Mouse (Mus musculus) kidney, postnatal 14 days (tissue): Measurements from ENCODE around the gene Gm21972.

Source experiments
- DNase-seq: peaks from one replicate; pipeline ENCODE4 v3.0.0; 2022; ENCODE audit warnings: mixed read lengths

The Gm21972 gene

DNA sequence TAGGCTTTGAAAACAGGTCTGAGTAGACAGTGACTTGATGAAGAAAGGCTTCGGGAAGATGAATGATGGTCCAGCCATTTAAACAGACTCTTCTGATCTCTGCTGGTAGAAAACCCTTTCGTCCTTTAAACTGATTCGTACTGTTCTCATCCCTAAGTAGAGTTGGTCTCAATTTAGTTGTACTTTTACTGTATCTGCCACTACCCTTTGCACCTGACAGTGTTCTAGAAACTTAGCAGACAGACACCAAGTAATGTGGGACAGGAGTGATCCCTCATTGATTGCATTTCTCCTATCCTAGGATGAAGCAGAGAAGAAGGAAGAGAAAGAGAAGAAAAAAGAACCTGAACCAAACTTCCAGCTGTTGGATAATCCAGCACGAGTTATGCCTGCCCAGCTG lies at the start of gene Gm21972:
Gene Gm21972, plus strand, starts transcription at position 301 of the 400 bp plus-strand sequence.
- no peak for DNase-seq

DNA sequence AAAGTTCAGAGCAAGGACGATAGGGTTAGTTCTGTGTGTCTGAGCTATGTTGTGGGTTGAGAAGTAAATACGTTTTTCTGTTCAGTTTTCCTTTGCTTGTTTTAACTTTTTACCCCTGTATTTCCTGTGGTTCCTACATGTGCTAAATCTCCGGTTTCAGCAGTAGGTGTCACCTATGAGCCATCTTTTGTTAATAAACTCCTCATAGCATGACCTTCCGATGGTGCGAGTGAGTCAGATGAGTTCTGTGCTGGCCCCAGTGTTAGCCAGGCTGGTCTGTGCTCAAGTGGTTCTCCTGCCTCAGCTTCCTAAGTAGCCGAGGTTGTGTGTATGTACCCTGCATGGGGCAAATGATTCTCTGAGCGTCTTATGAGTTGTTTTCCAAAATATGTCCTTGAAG lies 39.0 kb upstream of the Gm21972 start:
- no peak for DNase-seq

DNA sequence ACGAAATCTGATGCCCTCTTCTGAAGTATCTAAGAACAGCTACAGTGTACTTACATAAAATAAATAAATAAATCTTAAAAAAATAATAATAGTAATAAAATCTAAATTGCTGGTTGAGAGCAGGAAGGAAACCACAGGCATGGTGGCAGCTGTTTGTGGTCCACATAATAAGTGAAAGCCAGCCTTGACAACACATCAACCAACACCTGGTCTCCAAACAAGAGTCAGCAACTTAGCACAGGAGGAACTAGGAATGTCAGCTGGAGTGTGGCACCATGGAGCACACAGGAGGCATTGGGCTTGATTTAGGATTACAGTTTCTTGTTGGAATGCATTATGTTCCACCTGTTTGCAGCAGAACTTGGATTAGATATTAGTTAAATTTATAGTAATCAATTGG lies 28.4 kb upstream of the Gm21972 start:
- no peak for DNase-seq

GRCm38 (mm10) chr1:86111779-86112178 lies 21.7 kb upstream of the Gm21972 start, which contains the start of gene Htr2b:
Htr2b (minus strand) TSS chr1:86111970.
- DNase-seq = peak; percentile 75

DNA sequence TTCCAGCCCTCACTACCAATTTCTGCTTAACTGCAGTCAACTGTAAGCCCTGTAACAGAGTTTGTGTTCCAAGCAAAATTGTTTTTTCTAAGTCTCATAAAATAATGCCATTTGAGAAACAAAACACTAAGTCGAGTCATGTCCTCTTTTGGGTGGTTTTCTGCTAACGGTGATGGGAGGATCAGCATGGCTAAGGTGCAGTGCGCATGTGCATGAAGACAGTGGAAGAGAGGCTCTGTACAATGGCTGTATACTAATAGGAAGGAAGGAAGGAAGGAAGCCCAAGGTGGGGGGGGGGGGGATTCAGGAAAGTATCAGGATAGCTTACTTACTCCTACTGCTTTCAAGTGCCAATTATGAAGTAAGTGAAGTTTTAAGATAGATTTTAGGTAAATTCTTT lies 19.3 kb upstream of the Gm21972 start:
- DNase-seq = peak; percentile 22

DNA sequence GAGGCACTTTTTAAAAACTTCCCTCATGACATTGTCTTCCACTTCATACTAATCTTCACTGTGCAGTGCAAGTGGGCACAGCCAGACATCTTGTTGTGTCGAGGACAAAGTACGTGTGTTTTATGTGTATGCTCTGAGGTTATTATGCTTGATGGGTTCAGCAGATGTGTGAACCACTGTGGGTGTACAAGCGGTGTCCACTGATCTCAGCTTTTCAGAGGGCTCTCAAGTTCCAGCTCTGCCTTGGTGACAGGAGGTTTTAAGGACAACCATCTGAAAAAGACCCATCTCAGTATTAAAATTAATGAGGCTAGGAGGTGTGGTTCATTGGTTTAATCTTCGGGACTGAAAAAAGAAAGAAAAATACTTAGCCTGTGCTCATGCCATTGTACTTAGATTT lies 13.9 kb upstream of the Gm21972 start:
- DNase-seq = no peak

DNA sequence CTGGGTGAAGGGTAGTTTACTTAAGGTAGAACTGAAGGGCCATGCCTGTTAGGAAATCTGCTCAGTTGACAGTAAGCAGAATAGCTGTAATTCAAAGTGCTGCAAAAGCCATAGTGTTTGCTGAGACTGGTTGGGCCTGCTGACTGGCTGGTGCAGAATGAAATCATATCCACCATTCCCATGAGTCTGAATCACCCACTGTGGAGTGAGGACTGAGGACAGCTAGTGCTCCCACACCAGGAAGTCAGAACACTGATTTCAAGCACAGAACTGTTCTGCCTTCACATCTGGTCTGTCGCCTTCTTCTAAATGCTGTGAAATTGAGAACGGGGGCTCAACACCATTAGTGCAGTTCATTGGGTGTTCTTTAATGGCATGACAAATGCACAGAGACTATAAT lies 7.4 kb upstream of the Gm21972 start:
- no peak for DNase-seq

DNA sequence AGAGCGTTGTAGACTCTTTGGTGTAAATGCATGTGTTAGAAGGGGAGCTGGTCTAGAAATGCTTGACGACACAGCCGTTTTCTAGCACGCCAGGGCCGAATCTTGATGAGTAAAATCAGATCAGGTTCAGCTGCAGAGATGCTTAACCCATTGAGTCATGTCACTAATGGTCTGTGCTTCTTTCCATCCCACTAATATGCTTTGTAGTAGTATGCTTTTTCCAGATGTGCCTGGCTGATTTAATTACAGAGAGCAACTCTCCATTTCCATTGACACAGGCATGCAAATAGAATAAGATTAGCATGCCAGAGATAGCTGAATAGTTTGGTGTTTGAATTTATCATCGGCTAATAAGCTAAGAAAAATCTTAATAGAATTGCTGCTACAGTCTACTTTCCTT lies 1.9 kb downstream of the Gm21972 start:
- DNase-seq = no peak

DNA sequence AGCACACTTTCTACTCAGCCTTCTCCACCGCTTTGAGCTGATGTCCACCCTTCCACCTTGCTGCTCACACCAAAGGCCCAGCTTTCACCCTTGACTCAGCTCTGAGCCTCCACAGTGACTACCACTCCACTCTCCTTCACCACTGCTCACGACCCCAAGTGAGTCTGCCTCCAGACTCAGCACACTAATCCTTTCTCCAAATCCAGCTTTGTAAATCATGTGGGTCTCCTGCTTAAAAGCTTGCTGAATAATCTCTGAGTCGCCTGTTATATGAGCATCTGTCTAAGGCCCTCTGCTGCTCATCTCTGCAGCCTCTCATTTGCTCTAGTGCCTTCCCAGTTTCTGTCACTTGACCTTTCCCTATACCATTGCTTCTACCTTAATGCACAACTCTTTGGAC lies 7.6 kb downstream of the Gm21972 start:
- no peak for DNase-seq

DNA sequence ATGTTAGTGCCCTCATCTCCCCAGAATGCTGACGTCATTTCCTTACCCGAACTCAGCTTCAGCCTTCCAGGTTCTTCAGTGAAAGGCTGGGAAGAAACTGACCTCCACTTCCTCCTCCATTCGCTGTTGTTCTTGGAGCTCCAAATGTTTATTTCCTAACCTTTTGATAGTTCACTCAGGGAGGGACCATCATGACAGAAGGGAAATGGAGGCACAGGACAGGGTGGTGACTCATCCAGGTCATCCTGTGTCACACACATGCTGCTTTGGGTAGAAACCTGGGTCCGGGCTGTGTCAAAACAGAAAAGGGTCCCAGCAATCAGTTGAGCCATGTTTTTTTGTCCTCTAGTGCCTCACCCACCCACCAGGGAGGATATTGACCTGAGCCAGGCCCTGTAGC lies 9.7 kb downstream of the Gm21972 start:
- no peak for DNase-seq

DNA sequence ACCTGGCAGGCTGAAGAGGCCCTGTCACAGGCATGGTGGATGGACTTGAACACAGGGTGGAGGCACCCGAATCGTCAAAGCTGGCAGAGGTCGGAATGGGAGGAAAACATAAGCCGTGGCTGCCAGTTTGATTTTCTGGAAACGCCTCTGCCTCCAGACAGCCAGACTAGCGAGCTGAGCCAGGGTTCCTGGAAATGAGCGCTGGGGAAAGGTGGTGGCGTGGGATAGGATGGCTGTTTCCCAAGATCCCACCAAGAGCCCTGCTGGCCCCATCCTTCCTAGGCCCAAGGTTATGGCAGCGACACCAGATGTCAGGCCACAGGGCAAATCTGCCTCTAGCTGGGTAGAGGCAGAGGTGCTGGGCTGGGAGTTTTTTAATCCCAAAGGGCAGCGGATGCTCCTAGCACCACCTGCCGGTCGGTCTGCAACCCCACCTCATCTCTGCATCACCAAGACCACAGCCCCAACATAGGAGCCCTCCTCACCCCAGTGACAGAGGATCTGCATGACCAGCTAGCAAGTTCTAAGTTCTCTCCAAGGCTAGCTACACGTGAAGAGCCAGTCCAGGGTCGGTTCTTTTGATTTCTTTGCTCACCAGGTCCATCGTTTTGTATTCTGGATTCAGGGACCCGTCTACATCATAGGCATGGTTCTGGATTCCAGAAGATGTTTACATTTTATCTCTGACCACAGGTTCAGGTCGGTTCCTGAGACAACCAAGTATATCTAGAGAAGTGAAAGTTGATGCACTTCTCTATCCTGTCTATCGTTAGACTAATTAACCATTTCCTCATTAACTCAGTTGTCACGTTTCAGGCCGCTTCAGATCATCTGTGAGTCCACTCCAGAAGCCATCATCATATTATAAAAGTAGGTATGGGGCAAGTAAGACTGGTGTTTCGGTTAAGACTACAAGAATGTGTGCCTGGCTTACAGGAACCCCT lies 10.8 kb downstream of the Gm21972 start:
- DNase-seq = no peak

GRCm38 (mm10) chr1:86146293-86146692 lies 12.9 kb downstream of the Gm21972 start:
- DNase-seq = no peak

DNA sequence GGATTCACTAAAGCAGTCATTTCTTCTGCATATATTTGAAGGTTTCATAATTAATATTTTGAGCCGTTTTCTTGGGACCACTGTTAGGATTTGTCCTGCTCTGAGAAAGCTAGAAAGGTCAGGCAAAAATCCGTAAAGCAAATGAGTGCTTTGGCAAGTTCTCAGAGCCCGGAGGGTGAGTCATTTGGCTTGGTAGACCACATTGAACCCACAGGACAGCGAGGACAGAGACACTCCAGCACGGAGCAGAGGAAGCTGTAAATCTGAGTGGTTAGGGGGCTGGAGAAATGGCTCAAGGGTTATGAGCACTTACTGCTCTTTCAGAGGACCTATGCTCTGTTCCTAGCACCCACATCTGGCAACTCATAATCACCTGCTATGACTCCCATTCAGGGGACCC lies 14.1 kb downstream of the Gm21972 start:
- DNase-seq = no peak

- no peak for DNase-seq
Measured at GRCm38 (mm10) chr1:86148161-86148560, 14.7 kb downstream of the Gm21972 start.

GRCm38 (mm10) chr1:86150929-86151328 lies 17.5 kb downstream of the Gm21972 start:
- DNase-seq = no peak

DNA sequence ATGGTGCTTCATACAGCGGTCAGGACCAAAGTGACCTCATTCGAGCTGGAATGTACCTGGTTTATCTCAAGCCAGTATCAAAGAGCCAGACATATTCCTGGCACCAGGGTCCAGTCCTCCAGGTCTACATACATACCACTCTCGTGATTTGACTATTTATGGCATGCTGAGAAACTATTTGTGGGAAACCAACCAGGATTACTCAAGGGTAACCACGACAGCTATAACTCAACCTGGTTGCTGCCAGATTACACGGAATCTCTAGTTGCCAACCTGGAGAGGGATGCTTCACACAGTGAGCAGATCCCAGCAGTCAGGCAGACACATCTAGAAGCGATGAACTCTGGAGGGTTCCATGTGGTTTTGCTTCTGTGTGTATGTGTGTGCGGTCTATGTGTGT lies 17.9 kb downstream of the Gm21972 start:
- DNase-seq = no peak

- DNase-seq = no peak
Measured at GRCm38 (mm10) chr1:86152618-86153017, 19.2 kb downstream of the Gm21972 start.

DNA sequence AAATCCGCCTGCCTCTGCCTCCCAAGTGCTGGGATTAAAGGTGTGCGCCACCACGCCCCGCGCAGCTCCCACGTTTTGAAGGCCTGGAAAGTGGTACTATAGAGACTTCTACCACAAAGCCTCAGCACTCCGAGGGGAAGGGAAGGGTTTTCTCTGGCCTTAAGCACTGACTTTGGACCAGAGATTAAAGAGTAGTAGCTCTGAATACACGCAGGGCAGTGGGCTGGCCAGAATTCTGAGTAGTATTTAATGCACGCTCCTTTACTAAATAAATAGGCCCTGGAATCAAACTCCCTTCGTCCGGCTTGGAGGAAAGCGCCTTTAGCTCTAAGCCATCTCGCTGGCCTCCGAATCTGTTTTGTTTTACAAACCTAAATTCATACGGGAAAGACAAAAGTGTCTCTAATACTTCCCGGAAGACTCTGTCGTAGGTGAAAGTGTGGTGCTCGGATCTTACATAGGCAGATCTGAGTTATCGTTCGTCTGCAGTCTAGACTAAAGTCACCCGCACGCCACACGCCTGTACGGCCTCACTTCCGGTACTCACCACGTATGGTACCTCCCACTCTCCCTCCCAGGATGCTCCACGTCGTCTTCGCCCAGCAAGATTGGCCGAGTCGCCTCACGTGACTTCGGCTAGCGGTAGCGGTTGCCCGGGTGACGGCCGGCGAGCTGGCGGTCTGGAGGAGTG lies 20.8 kb downstream of the Gm21972 start, which contains the start of gene Armc9:
Gene Armc9, plus strand, starts transcription at position 648 of the 691 bp plus-strand sequence.
- DNase-seq = peak; percentile 97

GRCm38 (mm10) chr1:86154824-86155164 lies 21.4 kb downstream of the Gm21972 start:
- no peak for DNase-seq

DNA sequence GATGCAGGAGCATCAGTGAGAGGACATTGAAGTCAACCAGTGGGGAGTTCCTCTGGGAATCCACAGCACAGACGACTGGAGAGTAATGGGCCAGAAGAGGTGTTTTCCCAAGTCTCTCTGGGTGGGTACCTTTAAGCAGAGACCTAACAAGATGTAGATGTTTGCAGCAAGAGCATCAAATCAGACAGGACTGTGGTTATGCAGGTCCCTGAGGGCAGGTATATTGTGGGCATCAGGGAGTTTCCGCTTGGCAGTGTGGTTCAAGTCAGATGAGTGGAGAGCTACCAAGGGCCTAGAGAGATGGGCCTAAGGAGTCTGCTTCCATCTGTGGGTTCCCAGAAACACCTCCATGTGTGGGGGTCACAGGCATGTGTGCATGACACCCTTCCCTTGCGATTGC lies 22.6 kb downstream of the Gm21972 start:
- DNase-seq = no peak

DNA sequence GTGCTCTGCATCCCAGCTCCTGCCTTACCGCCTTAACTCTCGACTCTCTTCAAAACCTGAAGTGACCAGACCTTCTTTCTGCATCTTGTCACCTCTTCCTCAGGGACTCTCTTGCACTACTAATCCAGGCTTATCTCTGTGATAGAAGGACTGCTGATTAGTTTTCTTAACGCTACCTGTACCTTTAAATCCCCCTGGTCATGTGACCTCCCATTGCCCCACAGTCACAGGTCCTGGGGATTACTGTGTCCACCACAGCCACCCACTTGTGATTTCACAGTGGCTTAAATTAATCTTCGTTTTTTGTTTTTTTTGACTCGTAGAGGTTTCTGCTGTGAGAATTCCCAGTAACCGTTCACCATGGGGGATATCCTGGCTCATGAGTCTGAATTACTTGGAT lies 23.2 kb downstream of the Gm21972 start:
- no peak for DNase-seq

DNA sequence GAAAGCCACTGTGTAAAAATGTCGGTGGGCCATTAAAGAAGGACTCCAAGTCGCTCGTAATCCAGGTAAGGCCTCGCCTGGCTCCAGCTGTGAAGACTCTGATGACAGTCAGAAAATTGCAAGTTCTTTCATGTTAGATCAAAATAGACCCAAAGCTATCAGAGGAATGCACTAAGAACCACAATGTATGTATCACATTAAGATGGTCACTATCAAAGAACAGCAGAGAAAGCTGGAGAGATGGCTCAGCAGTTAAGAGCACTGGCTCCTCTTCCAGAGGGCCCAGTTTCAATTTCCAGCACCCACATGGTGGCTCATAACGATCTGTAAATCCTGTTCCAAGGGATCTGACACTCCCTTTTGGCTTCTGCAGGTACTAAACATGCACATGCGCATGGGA lies 26.6 kb downstream of the Gm21972 start:
- no peak for DNase-seq

DNA sequence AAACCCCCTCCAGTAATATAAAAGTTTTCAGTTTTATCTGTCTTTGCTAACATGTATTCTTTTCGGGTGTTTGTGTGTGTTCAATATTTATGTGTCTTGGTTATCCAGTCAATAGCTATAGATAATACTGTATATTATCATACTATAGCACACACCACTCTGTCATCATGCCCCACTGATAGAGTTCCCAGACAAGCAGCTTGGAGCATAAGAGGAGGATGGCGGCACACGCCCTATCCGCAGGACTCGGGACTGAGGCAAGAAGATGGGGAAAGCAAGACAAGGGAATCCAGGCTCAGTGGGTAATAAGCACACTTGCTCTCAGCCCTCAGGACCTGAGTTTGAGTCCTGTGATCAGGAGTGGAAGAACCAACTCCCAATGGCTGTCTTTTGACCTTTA lies 27.0 kb downstream of the Gm21972 start:
- DNase-seq = no peak

- DNase-seq = no peak
Measured at GRCm38 (mm10) chr1:86161061-86161460, 27.6 kb downstream of the Gm21972 start.
